Mouse (Mus musculus) cerebellum, adult 2 months (tissue): ENCODE measurements around the gene Rabep2.

Experiments used
- CTCF ChIP-seq: fragments of 200-500 bp; IDR thresholded peaks from 2 replicates; pipeline ENCODE4 v1.5.1; 2011; ENCODE audit warnings: low read depth, mild to moderate bottlenecking, control low read depth, low read length, moderate library complexity, borderline replicate concordance; ENCODE audit not compliant: insufficient read depth
- POLR2A ChIP-seq: fragments of 200-500 bp; IDR thresholded peaks from 2 replicates; pipeline ENCODE4 v1.6.1; 2011; ENCODE audit warnings: low read length, control low read depth, borderline replicate concordance; ENCODE audit not compliant: insufficient read depth

DNA sequence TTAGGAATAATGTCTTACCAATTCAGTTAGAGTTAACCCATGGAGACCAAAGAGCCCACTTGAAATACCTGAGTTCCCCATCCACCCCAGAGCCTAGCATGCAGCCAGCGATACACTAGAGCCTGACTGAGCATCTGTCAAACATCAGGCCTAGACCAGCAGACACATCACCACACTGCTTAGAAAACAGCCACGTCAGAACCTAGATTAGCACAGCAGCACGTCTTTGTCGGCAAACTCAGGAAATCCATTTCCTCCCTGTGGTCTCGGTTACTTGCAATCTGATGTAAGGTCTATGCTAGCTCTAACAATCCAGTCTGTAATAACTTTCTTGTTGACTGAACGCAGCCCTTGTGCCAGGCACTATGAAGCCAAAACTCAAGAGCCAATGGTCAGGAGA lies 41.5 kb downstream of the Rabep2 start:
- TF ChIP-seq POLR2A (no peak), CTCF (no peak)
